Mouse (Mus musculus) ES-Bruce4 (cell line): ENCODE measurements around the gene Asap3.

Source experiments
- CTCF ChIP-seq: IDR thresholded peaks from one replicate; pipeline ENCODE4 v1.8.1; 2011; ENCODE audit warnings: low read depth, low read length
- EP300 ChIP-seq: IDR thresholded peaks from 2 replicates; pipeline ENCODE4 v1.6.1; 2011; ENCODE audit warnings: low read depth, low read length; ENCODE audit not compliant: insufficient read depth
- POLR2A ChIP-seq: IDR thresholded peaks from one replicate; pipeline ENCODE4 v1.8.1; 2011; ENCODE audit warnings: low read length; ENCODE audit not compliant: insufficient read depth

GRCm38 (mm10) chr4:136196201-136196600, 10.0 kb upstream of the Asap3 start:
- TF ChIP-seq CTCF, result no peak
- TF ChIP-seq POLR2A, result no peak
- TF ChIP-seq EP300, result no peak
